Comparison of ENCODE assay signal across 10 mouse cellular contexts in the genomic region with DNA sequence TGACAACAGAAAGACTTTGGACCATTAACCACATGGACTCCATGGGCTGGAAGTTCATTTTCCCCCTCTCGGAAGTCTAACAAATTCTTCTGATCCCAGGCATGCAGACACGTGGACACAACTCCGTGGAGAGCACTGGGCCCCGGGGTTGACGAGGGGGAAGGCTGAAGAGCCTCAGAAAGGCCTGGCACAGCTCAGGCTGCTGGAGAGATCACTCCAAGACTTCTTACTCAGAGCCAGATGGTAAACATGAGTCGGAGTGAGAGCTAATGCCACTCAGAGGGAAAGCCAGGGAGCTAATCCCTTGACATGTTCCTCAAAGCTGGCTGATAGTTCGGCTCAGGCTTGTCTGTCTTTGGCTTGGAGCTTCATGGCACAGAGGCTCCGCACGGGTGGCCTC. TPM values are rescaled to one million over a fixed set of nuclear protein-coding genes. Genes with fewer than 3 reads are reported as not detected.
DNase-seq lines count a peak whose midpoint lies in the region; ATAC-seq and TF ChIP-seq lines count a peak whose summit lies in the region.
"Had no signal": no experiment of that assay in that cellular context is flagged by ENCODE, and none has a peak within 500 bp of the region (broad histone marks: within the 10 kb centered on the region; RNA-seq: fewer than 3 reads in every experiment).

No protein-coding gene starts in this region.

- 0 out of 2 replicates have a peak, but pooled peaks have one; percentile 41 for ATAC-seq in intestine, embryonic 14.5 days (replicated peaks; ENCODE audit: low FRiP score, low TSS enrichment, low read depth)
- no peak for ATAC-seq in intestine, postnatal 0 days
- ATAC-seq in limb, embryonic 14.5 days (ENCODE audit: low FRiP score, low read depth), result no peak; the same call in 1 of the 2 replicates

- 39% methylated on average over 9 of the region's 9 CpGs for WGBS in intestine, embryonic 14.5 days
- WGBS in intestine, postnatal 0 days, result 45% methylated on average over 9 of the region's 9 CpGs
- WGBS in limb, embryonic 14.5 days, result 32% methylated on average over 9 of the region's 9 CpGs

- no peak overlapping the region for H3K9ac ChIP-seq in intestine, embryonic 14.5 days (ENCODE audit: low read length)
- no peak overlapping the region for H3K9ac ChIP-seq in intestine, postnatal 0 days (ENCODE audit: low read depth, low read length)
- no peak overlapping the region for H3K9ac ChIP-seq in limb, embryonic 14.5 days (ENCODE audit: low read depth, low read length, severe bottlenecking)

- TF ChIP-seq POLR2A in limb, embryonic 14.5 days (IDR thresholded peaks at IDR 0.05; ENCODE audit: borderline replicate concordance, extremely low read depth, insufficient read depth, insufficient read length), result no peak

- peaks cover 8% of the 10 kb centered on the region for H3K36me3 ChIP-seq in intestine, embryonic 14.5 days (ENCODE audit: control insufficient read depth, insufficient read depth, low read length)
- H3K36me3 ChIP-seq in intestine, postnatal 0 days (ENCODE audit: control insufficient read depth, insufficient read depth), result peaks cover under 1% of the 10 kb centered on the region; the same call in 1 of the 2 replicates
- H3K36me3 ChIP-seq in limb, embryonic 14.5 days (ENCODE audit: control insufficient read depth, insufficient read depth, low read length), result peaks cover 7% of the 10 kb centered on the region; the same call in 1 of the 2 replicates

- H3K4me3 ChIP-seq in intestine, embryonic 14.5 days (ENCODE audit: low read depth, low read length), result no peak overlapping the region
- H3K4me3 ChIP-seq in intestine, postnatal 0 days (ENCODE audit: low read depth, low read length), result no peak overlapping the region
- no peak overlapping the region for H3K4me3 ChIP-seq in limb, embryonic 14.5 days (replicated peaks; ENCODE audit: low read length)
- H3K4me3 ChIP-seq: heart, adult 2 months had no signal

- no peak overlapping the region for H3K4me2 ChIP-seq in intestine, embryonic 14.5 days (ENCODE audit: low read length)
- H3K4me2 ChIP-seq in intestine, postnatal 0 days (replicated peaks; ENCODE audit: low read depth), result no peak overlapping the region
- H3K4me2 ChIP-seq in limb, embryonic 14.5 days (replicated peaks; ENCODE audit: low read depth, low read length, severe bottlenecking), result no peak overlapping the region

- H3K27me3 ChIP-seq in intestine, embryonic 14.5 days (replicated peaks; ENCODE audit: control insufficient read depth, insufficient read depth, low read length), result no peaks in the 10 kb centered on the region
- peaks cover 14% of the 10 kb centered on the region for H3K27me3 ChIP-seq in intestine, postnatal 0 days (replicated peaks; ENCODE audit: control insufficient read depth, insufficient read depth, low read length)
- no peaks in the 10 kb centered on the region; the same call in 1 of the 2 replicates for H3K27me3 ChIP-seq in limb, embryonic 14.5 days (ENCODE audit: control insufficient read depth, insufficient read depth, low read length)

- no peak for DNase-seq in intestine, embryonic 14.5 days (ENCODE audit: low spot score)
- DNase-seq in cerebellum, postnatal 10 days, result peak; percentile 41 to 58
- DNase-seq in limb, embryonic 14.5 days (ENCODE audit: low spot score), result peak; percentile 20
- peak; percentile 42 for DNase-seq in retina, embryonic 14.5 days (ENCODE audit: low spot score)
- DNase-seq in adrenal gland, postnatal 36 days, result no peak
- no peak for DNase-seq in kidney, adult 8-10 months
- DNase-seq in T-cell, adult 2 months (ENCODE audit: low spot score), result no peak

- TF ChIP-seq CTCF in intestine, postnatal 0 days (IDR thresholded peaks at IDR 0.05; ENCODE audit: low read depth), result no peak

- H3K9me3 ChIP-seq in intestine, embryonic 14.5 days (ENCODE audit: control insufficient read depth, low read length), result no peaks in the 10 kb centered on the region
- no peaks in the 10 kb centered on the region for H3K9me3 ChIP-seq in intestine, postnatal 0 days (ENCODE audit: control insufficient read depth)
- H3K9me3 ChIP-seq in limb, embryonic 14.5 days (ENCODE audit: control insufficient read depth, low read length), result no peaks in the 10 kb centered on the region

- peak overlapping the region; percentile 22; the same call in 1 of the 2 replicates for H3K27ac ChIP-seq in intestine, embryonic 14.5 days (ENCODE audit: low read depth)
- H3K27ac ChIP-seq in intestine, postnatal 0 days (ENCODE audit: low read depth, low read length), result no peak overlapping the region
- no peak overlapping the region; the same call in 1 of the 2 replicates for H3K27ac ChIP-seq in limb, embryonic 14.5 days (replicated peaks; ENCODE audit: low read depth, low read length)
- H3K27ac ChIP-seq: heart, adult 2 months had no signal

- H3K4me1 ChIP-seq in intestine, embryonic 14.5 days (replicated peaks; ENCODE audit: control insufficient read depth, insufficient read depth, low read length), result peaks cover 19% of the 10 kb centered on the region
- no peaks in the 10 kb centered on the region for H3K4me1 ChIP-seq in intestine, postnatal 0 days (replicated peaks; ENCODE audit: control insufficient read depth, insufficient read depth, low read length)
- H3K4me1 ChIP-seq in limb, embryonic 14.5 days (ENCODE audit: control insufficient read depth, insufficient read depth, low read length), result peaks cover 6% of the 10 kb centered on the region; the same call in 1 of the 2 replicates

RNA-seq across cellular contexts. Expression of a gene that starts 14.0 kb away (rescaled TPM):
- not detected in 2 replicates for polyA plus RNA-seq in intestine, embryonic 14.5 days (2014; fragmentation: Nextera tagmentation; extraction: Ambion mirVana)
- not detected in 2 replicates for polyA plus RNA-seq in intestine, postnatal 0 days (2015; fragmentation: Nextera tagmentation; extraction: Ambion mirVana)
- polyA plus RNA-seq in limb, embryonic 14.5 days (2012; rRNA removed), result 0.03 TPM in 1 of 2 replicates, not detected in the other
- not detected in 2 replicates for polyA plus RNA-seq in limb, embryonic 14.5 days (2014; fragmentation: Nextera tagmentation; extraction: Ambion mirVana)
- total RNA-seq in adrenal gland, postnatal 36 days (2021), result not detected
- polyA plus RNA-seq: limb, embryonic 11.5 days had no signal

RNA-seq across cellular contexts. Expression of a gene that starts 24.7 kb away (rescaled TPM):
- polyA plus RNA-seq in intestine, embryonic 14.5 days (2014; fragmentation: Nextera tagmentation; extraction: Ambion mirVana), result 0.16 and 0.30 TPM in 2 replicates
- polyA plus RNA-seq in intestine, postnatal 0 days (2015; fragmentation: Nextera tagmentation; extraction: Ambion mirVana), result 0.14 TPM in 1 of 2 replicates, not detected in the other
- polyA plus RNA-seq in limb, embryonic 14.5 days (2012; rRNA removed), result 0.26 TPM in 2 replicates
- polyA plus RNA-seq in limb, embryonic 14.5 days (2014; fragmentation: Nextera tagmentation; extraction: Ambion mirVana), result 0.28 and 0.47 TPM in 2 replicates
- total RNA-seq in adrenal gland, postnatal 36 days (2021), result 1 to 10 TPM; 1.5 to 3.1 TPM
- polyA plus RNA-seq: limb, embryonic 11.5 days had no signal

RNA-seq across cellular contexts. Expression of a gene that starts 36.2 kb away (rescaled TPM):
- polyA plus RNA-seq in intestine, embryonic 14.5 days (2014; fragmentation: Nextera tagmentation; extraction: Ambion mirVana), result 104 and 111 TPM in 2 replicates
- 23.2 and 25.7 TPM in 2 replicates for polyA plus RNA-seq in intestine, postnatal 0 days (2015; fragmentation: Nextera tagmentation; extraction: Ambion mirVana)
- polyA plus RNA-seq in limb, embryonic 14.5 days (2012; rRNA removed), result 102 and 107 TPM in 2 replicates
- 82.1 and 92.4 TPM in 2 replicates for polyA plus RNA-seq in limb, embryonic 14.5 days (2014; fragmentation: Nextera tagmentation; extraction: Ambion mirVana)
- 1 to 10 TPM; 7.6 to 7.7 TPM for total RNA-seq in adrenal gland, postnatal 36 days (2021)

RNA-seq across cellular contexts. Expression of a gene that starts 36.4 kb away (rescaled TPM):
- polyA plus RNA-seq in intestine, embryonic 14.5 days (2014; fragmentation: Nextera tagmentation; extraction: Ambion mirVana), result not detected in 2 replicates
- polyA plus RNA-seq in intestine, postnatal 0 days (2015; fragmentation: Nextera tagmentation; extraction: Ambion mirVana), result not detected in 2 replicates
- polyA plus RNA-seq in limb, embryonic 14.5 days (2012; rRNA removed), result not detected in 2 replicates
- polyA plus RNA-seq in limb, embryonic 14.5 days (2014; fragmentation: Nextera tagmentation; extraction: Ambion mirVana), result not detected in 2 replicates
- total RNA-seq in adrenal gland, postnatal 36 days (2021), result 1 to 10 TPM in 1 of 2 experiments, under 1 TPM in 1; 0.82 to 5.0 TPM
- polyA plus RNA-seq: limb, embryonic 11.5 days had no signal

RNA-seq across cellular contexts. Expression of a gene that starts 54.9 kb away (rescaled TPM):
- polyA plus RNA-seq in intestine, embryonic 14.5 days (2014; fragmentation: Nextera tagmentation; extraction: Ambion mirVana), result 1.3 and 1.7 TPM in 2 replicates
- 1.4 and 2.1 TPM in 2 replicates for polyA plus RNA-seq in intestine, postnatal 0 days (2015; fragmentation: Nextera tagmentation; extraction: Ambion mirVana)
- 3.4 TPM in 2 replicates for polyA plus RNA-seq in limb, embryonic 14.5 days (2012; rRNA removed)
- polyA plus RNA-seq in limb, embryonic 14.5 days (2014; fragmentation: Nextera tagmentation; extraction: Ambion mirVana), result 1.4 and 1.9 TPM in 2 replicates
- under 1 TPM; 0.53 to 0.56 TPM for total RNA-seq in adrenal gland, postnatal 36 days (2021)

Comparison
In these comparisons a context has a peak if more than half of its experiments do, and no peak if none do; other contexts are left out.
1. DNase-seq: peak in cerebellum, postnatal 10 days (2 of 2), limb, embryonic 14.5 days (single experiment) and retina, embryonic 14.5 days (single experiment); none in intestine, embryonic 14.5 days (single experiment), adrenal gland, postnatal 36 days (0 of 2), kidney, adult 8-10 months (0 of 2) and T-cell, adult 2 months (single experiment).